Mouse (Mus musculus) intestine, postnatal 0 days (tissue): ENCODE data around the gene Ghdc. TPM values are rescaled to one million over a fixed set of nuclear protein-coding genes. Genes with fewer than 3 reads are reported as not detected.

ENCODE experiments used
- ATAC-seq: fragments of 200-750 bp; cut with Nextera tagmentation; 2 replicates; pipeline ENCODE4 v1.8.0; 2017; ENCODE audit warnings: mild to moderate bottlenecking, moderate TSS enrichment, moderate library complexity
- H3K27ac ChIP-seq: fragments of 300-500 bp; sonication (generic); 2 replicates; pipeline ENCODE4 v1.5.1; 2014; ENCODE audit warnings: mild to moderate bottlenecking, low read depth, low read length, moderate library complexity
- H3K27me3 ChIP-seq: fragments of 300-500 bp; sonication (generic); replicated peaks from 2 replicates; pipeline ENCODE4 v1.6.1; 2014; ENCODE audit warnings: low read length, mixed read lengths; ENCODE audit not compliant: control insufficient read depth, insufficient read depth
- H3K36me3 ChIP-seq: fragments of 300-500 bp; sonication (generic); 2 replicates; pipeline ENCODE4 v1.6.1; 2014; ENCODE audit warnings: mild to moderate bottlenecking, moderate library complexity; ENCODE audit not compliant: control insufficient read depth, insufficient read depth
- H3K4me1 ChIP-seq: fragments of 300-500 bp; sonication (generic); replicated peaks from 2 replicates; pipeline ENCODE4 v1.6.1; 2014; ENCODE audit warnings: antibody characterized with exemption, low read length, mixed read lengths; ENCODE audit not compliant: control insufficient read depth, insufficient read depth
- H3K4me2 ChIP-seq: fragments of 300-500 bp; sonication (generic); replicated peaks from 2 replicates; pipeline ENCODE4 v1.6.1; 2014; ENCODE audit warnings: low read depth, mild to moderate bottlenecking, moderate library complexity
- H3K4me3 ChIP-seq: fragments of 300-500 bp; sonication (generic); 2 replicates; pipeline ENCODE4 v1.5.1; 2014; ENCODE audit warnings: low read depth, low read length
- H3K9ac ChIP-seq: fragments of 300-500 bp; sonication (generic); 2 replicates; pipeline ENCODE4 v1.6.1; 2014; ENCODE audit warnings: mild to moderate bottlenecking, low read depth, low read length
- H3K9me3 ChIP-seq: fragments of 300-500 bp; sonication (generic); 2 replicates; pipeline ENCODE4 v1.6.1; 2016; ENCODE audit warnings: mixed run types; ENCODE audit not compliant: control insufficient read depth
- CTCF ChIP-seq: sonication (generic); IDR thresholded peaks from 2 replicates; pipeline ENCODE4 v1.5.1; 2016; ENCODE audit warnings: low read depth, mild to moderate bottlenecking, control low read depth, antibody characterized with exemption, moderate library complexity
- WGBS: fragments of 180-500 bp; shearing (Covaris S2); extraction: QIAGEN DNeasy Blood & Tissue Kit; methylation state at CpG from one replicate; pipeline ENCODE4 v1.1.7; 2014; 5-methylcytosine and 5-hydroxymethylcytosine counted together
- polyA plus RNA-seq: library from polyadenylated mRNA; unstranded; fragments of >200 nt; fragmentation: Nextera tagmentation; extraction: Ambion mirVana; gene quantifications from 2 replicates; pipeline ENCODE4 v1.2.1, GENCODE M21; 2015

Ghdc gene
- polyA plus RNA-seq, 1 experiment from 2014 or later = 5.2 TPM

GRCm38 (mm10) chr11:100735954-100736745, 34.6 kb downstream of the Ghdc start:
- Histone ChIP-seq H3K27ac (peak overlapping the region; percentile 95), H3K4me3 (peak overlapping the region; percentile 98), H3K36me3 (peaks cover 24% of the 10 kb centered on the region; the same call in 1 of the 2 replicates), H3K27me3 (no peaks in the 10 kb centered on the region), H3K9me3 (no peaks in the 10 kb centered on the region), H3K9ac (no peak overlapping the region; the same call in 1 of the 2 replicates), H3K4me1 (no peaks in the 10 kb centered on the region), H3K4me2 (peak overlapping the region; percentile 77)
- no peak for ATAC-seq
- TF ChIP-seq CTCF = no peak
- WGBS = 63% methylated on average over 14 of the region's 14 CpGs

- Histone ChIP-seq H3K4me3 (peak overlapping the region; percentile 98), H3K36me3 (peaks cover 24% of the 10 kb centered on the region; the same call in 1 of the 2 replicates)
- TF ChIP-seq CTCF = no peak
These were observed 35.5 kb downstream of the Ghdc start for GRCm38 (mm10) chr11:100735134-100735865.

DNA sequence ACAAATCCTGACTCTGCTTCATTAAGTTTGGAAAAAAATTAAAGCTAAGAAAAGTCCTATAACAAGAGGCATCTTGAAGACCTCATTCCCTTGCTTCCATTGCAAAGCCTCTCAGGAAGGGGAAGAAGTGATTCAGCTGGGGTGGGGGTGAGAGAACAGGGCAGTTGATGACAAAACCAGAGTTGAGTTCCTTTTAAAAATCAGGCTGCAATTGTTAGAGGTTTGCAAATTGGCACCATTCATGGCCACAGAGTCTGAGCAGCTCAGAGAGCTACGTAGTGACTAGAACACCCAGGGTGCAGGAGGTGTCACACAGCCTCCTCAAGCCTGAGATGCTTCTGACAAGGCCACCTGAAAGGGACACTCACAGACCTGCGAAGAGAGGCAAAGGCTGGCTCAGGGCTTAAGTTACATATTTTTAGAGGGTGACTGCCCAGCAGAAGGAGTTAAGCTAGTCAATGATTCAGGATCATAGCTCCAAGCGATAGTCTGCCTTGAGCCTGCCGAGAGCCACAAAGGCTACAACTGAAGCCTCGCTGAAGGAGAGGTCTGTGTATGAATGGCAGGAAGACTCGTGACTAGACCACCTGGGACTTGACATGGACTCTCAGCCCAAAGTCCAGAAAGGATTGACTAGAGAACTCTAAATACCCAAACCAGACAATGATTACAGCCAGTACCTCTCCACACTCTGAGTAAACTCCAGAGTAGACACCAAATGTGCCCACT, 40.1 kb downstream of the Ghdc start:
- Histone ChIP-seq H3K27me3 (no peaks in the 10 kb centered on the region), H3K27ac (no peak overlapping the region; the same call in 1 of the 2 replicates), H3K4me2 (no peak overlapping the region), H3K4me3 (no peak overlapping the region), H3K9ac (no peak overlapping the region), H3K9me3 (no peaks in the 10 kb centered on the region), H3K36me3 (peaks cover 35% of the 10 kb centered on the region), H3K4me1 (no peaks in the 10 kb centered on the region)
- no peak for ATAC-seq
- WGBS = 77% methylated on average over 6 of the region's 6 CpGs
- no peak for TF ChIP-seq CTCF

More at GRCm38 (mm10) chr11:100735134-100735865, 35.5 kb downstream of the Ghdc start:
- peak overlapping the region; percentile 95 for H3K27ac ChIP-seq
- 83% methylated on average over 9 of the region's 9 CpGs for WGBS
- ATAC-seq = no peak
- H3K4me1 ChIP-seq = no peaks in the 10 kb centered on the region
- peak overlapping the region; percentile 77 for H3K4me2 ChIP-seq
- no peak overlapping the region for H3K9ac ChIP-seq
- H3K27me3 ChIP-seq = no peaks in the 10 kb centered on the region
- H3K9me3 ChIP-seq = no peaks in the 10 kb centered on the region

GRCm38 (mm10) chr11:100729976-100730375, 40.8 kb downstream of the Ghdc start:
- no peak for ATAC-seq
- Histone ChIP-seq H3K27ac (no peak overlapping the region), H3K36me3 (peaks cover 33% of the 10 kb centered on the region), H3K4me2 (no peak overlapping the region), H3K4me3 (no peak overlapping the region), H3K9ac (no peak overlapping the region), H3K27me3 (no peaks in the 10 kb centered on the region), H3K4me1 (peaks cover 3% of the 10 kb centered on the region; the same call in 1 of the 2 replicates), H3K9me3 (no peaks in the 10 kb centered on the region)
- TF ChIP-seq CTCF = no peak
- 84% methylated on average over 4 of the region's 4 CpGs for WGBS

GRCm38 (mm10) chr11:100728601-100729000, 42.2 kb downstream of the Ghdc start:
- Histone ChIP-seq H3K36me3 (peaks cover 30% of the 10 kb centered on the region), H3K27me3 (no peaks in the 10 kb centered on the region), H3K9ac (no peak overlapping the region), H3K4me3 (no peak overlapping the region), H3K4me2 (no peak overlapping the region), H3K27ac (no peak overlapping the region), H3K9me3 (no peaks in the 10 kb centered on the region), H3K4me1 (peaks cover 10% of the 10 kb centered on the region; the same call in 1 of the 2 replicates)
- WGBS = 79% methylated on average over 6 of the region's 6 CpGs
- no peak for ATAC-seq
- TF ChIP-seq CTCF = no peak

GRCm38 (mm10) chr11:100727201-100727600, 43.6 kb downstream of the Ghdc start:
- peak; percentile 48 for ATAC-seq
- no peaks in the 10 kb centered on the region for H3K27me3 ChIP-seq
- H3K4me1 ChIP-seq = peaks cover 12% of the 10 kb centered on the region; the same call in 1 of the 2 replicates
- no peak for TF ChIP-seq CTCF
- H3K4me3 ChIP-seq = no peak overlapping the region
- peaks cover 18% of the 10 kb centered on the region for H3K36me3 ChIP-seq
- peak overlapping the region; percentile 31 for H3K27ac ChIP-seq
- H3K9ac ChIP-seq = no peak overlapping the region
- H3K4me2 ChIP-seq = no peak overlapping the region
- 75% methylated on average over 3 of the region's 3 CpGs for WGBS
- H3K9me3 ChIP-seq = no peaks in the 10 kb centered on the region
